Mouse (Mus musculus) E14TG2a.4 (cell line): ENCODE measurements around the gene Pacrg.

Source experiments
- H3K27me3 ChIP-seq: 2 replicates; pipeline ENCODE4 v1.6.1; 2014; ENCODE audit warnings: low read length, control low read depth; ENCODE audit not compliant: insufficient read depth
- H3K36me3 ChIP-seq: 2 replicates; pipeline ENCODE4 v1.6.1; 2014; ENCODE audit warnings: low read length, control low read depth; ENCODE audit not compliant: insufficient read depth
- H3K4me1 ChIP-seq: replicated peaks from 2 replicates; pipeline ENCODE4 v1.6.1; 2014; ENCODE audit warnings: low read depth, low read length, control low read depth
- H3K4me3 ChIP-seq: replicated peaks from 2 replicates; pipeline ENCODE4 v1.5.1; 2014; ENCODE audit warnings: mild to moderate bottlenecking, low read length
- H3K9me3 ChIP-seq: 2 replicates; pipeline ENCODE4 v1.6.1; 2014; ENCODE audit warnings: low read length, control low read depth
- CTCF ChIP-seq: conservative IDR thresholded peaks from 2 replicates; pipeline ENCODE4 v1.5.1; 2014; ENCODE audit warnings: low read length
- NANOG ChIP-seq: IDR thresholded peaks from 2 replicates; pipeline ENCODE4 v1.6.1; 2014; ENCODE audit warnings: borderline replicate concordance, low read length, mixed read lengths
- POU5F1 ChIP-seq: IDR thresholded peaks from 2 replicates; pipeline ENCODE4 v1.6.1; 2014; ENCODE audit warnings: low read length, borderline replicate concordance

Gene Pacrg

GRCm38 (mm10) chr17:10562871-10563270, 277.2 kb downstream of the Pacrg start:
- Histone ChIP-seq H3K27me3 (no peaks in the 10 kb centered on the region), H3K36me3 (no peaks in the 10 kb centered on the region), H3K4me1 (peaks cover 17% of the 10 kb centered on the region), H3K4me3 (no peak overlapping the region), H3K9me3 (peaks cover 7% of the 10 kb centered on the region; the same call in 1 of the 2 replicates)
- TF ChIP-seq NANOG, result no peak
- no peak for TF ChIP-seq POU5F1
- no peak for TF ChIP-seq CTCF

- H3K4me1 ChIP-seq, result no peaks in the 10 kb centered on the region
- no peak for TF ChIP-seq CTCF
- no peak for TF ChIP-seq POU5F1
- no peak for TF ChIP-seq NANOG
- H3K4me3 ChIP-seq, result no peak overlapping the region
- H3K27me3 ChIP-seq, result no peaks in the 10 kb centered on the region
- no peaks in the 10 kb centered on the region for H3K36me3 ChIP-seq
- H3K9me3 ChIP-seq, result peaks cover 9% of the 10 kb centered on the region; the same call in 1 of the 2 replicates
Measured at GRCm38 (mm10) chr17:10560053-10560452, 280.1 kb downstream of the Pacrg start.

GRCm38 (mm10) chr17:10558671-10559070, 281.4 kb downstream of the Pacrg start:
- Histone ChIP-seq H3K9me3 (peaks cover 9% of the 10 kb centered on the region; the same call in 1 of the 2 replicates), H3K36me3 (no peaks in the 10 kb centered on the region), H3K4me1 (no peaks in the 10 kb centered on the region), H3K27me3 (no peaks in the 10 kb centered on the region), H3K4me3 (no peak overlapping the region)
- no peak for TF ChIP-seq CTCF
- no peak for TF ChIP-seq NANOG
- no peak for TF ChIP-seq POU5F1

DNA sequence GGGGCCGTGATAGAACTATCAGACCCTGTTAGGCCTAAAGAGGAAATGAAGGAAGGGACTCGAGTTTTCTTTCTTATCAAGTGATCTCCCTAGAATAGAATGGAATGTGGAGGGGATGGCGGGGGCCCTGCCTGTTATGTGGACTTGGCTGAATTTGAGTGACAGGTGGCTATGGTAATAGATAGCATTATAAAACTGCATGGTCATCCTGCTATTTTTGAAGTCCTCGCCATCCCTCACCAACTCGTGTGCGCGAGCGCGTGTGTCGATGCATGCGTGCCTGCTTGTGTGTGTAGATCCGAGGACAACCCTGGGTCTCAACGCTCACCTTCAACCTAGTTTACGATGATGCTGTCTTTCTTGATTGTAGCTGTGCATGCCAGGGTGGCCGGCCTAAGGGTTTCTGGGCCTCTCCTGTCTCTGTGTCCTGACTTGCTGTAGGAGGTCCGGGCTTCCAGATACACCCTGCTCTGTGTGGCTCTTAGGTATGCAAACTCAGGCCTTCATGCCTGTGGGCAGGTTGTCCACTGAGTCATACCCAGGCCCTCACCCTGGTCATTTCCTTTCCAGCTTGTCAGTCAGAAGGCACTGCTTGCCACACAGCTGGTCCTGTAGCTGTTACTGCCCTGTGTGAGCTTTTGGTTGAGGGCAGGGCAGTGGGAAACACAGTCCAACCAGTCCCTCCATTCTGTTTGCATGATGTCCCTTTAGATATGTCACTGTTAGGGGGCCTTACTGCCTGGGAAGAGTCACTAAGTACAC, 287.6 kb downstream of the Pacrg start:
- TF ChIP-seq CTCF (no peak), NANOG (no peak), POU5F1 (no peak)
- Histone ChIP-seq H3K9me3 (no peaks in the 10 kb centered on the region), H3K4me1 (no peaks in the 10 kb centered on the region), H3K4me3 (no peak overlapping the region), H3K36me3 (no peaks in the 10 kb centered on the region), H3K27me3 (peaks cover 11% of the 10 kb centered on the region)

DNA sequence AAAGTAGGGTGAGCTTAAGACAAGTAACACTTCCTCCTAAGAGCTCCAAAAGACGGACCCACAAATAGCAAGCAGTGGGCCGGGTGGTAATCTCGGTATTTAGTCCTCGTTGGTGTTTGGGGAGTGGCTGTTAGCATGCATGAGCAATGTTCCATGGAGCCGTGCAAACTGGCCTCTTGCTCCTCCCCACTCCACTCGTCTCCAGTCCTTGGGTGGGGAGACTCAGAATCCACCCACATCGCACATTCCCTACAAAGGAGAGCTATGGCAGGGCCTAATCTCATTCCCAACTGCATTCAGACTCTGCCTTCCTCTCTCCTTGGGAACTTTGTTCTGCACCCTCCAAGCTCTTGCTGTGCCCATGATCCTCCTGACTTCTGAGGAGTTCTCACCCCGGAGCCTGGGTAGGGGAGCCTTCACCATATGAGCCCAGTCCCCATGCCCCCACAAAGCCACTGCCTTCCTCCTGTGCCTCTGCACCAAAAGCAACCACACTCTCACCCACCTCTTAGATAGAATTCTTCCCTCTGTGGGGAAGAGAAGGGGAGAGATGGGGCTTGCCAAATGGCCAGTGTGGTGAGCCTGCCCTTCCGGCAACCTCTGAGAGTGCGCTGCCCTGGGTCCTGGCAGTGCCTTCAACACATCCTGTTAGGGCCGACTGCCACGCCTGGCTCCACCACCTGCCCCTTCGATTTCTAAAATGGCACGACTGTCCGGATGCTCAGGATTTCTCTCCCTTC, 289.2 kb downstream of the Pacrg start:
- TF ChIP-seq POU5F1, result no peak
- no peak for TF ChIP-seq NANOG
- no peak for TF ChIP-seq CTCF
- Histone ChIP-seq H3K36me3 (no peaks in the 10 kb centered on the region), H3K27me3 (peaks cover 11% of the 10 kb centered on the region), H3K4me3 (no peak overlapping the region), H3K9me3 (no peaks in the 10 kb centered on the region), H3K4me1 (no peaks in the 10 kb centered on the region)

- no peaks in the 10 kb centered on the region for H3K9me3 ChIP-seq
- no peak for TF ChIP-seq CTCF
- no peak for TF ChIP-seq POU5F1
- TF ChIP-seq NANOG, result no peak
- no peaks in the 10 kb centered on the region for H3K4me1 ChIP-seq
- H3K4me3 ChIP-seq, result no peak overlapping the region
- H3K27me3 ChIP-seq, result peaks cover 11% of the 10 kb centered on the region
- no peaks in the 10 kb centered on the region for H3K36me3 ChIP-seq
Measured at GRCm38 (mm10) chr17:10549825-10550224, 290.3 kb downstream of the Pacrg start.

GRCm38 (mm10) chr17:10548969-10549368, 291.1 kb downstream of the Pacrg start:
- H3K27me3 ChIP-seq, result peaks cover 11% of the 10 kb centered on the region
- no peaks in the 10 kb centered on the region for H3K9me3 ChIP-seq
- no peaks in the 10 kb centered on the region for H3K36me3 ChIP-seq
- TF ChIP-seq NANOG (no peak), CTCF (no peak), POU5F1 (no peak)
- no peak overlapping the region for H3K4me3 ChIP-seq
- H3K4me1 ChIP-seq, result no peaks in the 10 kb centered on the region

- H3K4me1 ChIP-seq, result no peaks in the 10 kb centered on the region
- TF ChIP-seq POU5F1 (no peak), CTCF (no peak), NANOG (no peak)
Measured at GRCm38 (mm10) chr17:10540772-10541171, 299.3 kb downstream of the Pacrg start.

More at GRCm38 (mm10) chr17:10540772-10541171, 299.3 kb downstream of the Pacrg start:
- Histone ChIP-seq H3K27me3 (no peaks in the 10 kb centered on the region), H3K9me3 (no peaks in the 10 kb centered on the region), H3K4me3 (no peak overlapping the region), H3K36me3 (no peaks in the 10 kb centered on the region)
